ENCODE assay signal across 17 mouse cellular contexts in the genomic region with DNA sequence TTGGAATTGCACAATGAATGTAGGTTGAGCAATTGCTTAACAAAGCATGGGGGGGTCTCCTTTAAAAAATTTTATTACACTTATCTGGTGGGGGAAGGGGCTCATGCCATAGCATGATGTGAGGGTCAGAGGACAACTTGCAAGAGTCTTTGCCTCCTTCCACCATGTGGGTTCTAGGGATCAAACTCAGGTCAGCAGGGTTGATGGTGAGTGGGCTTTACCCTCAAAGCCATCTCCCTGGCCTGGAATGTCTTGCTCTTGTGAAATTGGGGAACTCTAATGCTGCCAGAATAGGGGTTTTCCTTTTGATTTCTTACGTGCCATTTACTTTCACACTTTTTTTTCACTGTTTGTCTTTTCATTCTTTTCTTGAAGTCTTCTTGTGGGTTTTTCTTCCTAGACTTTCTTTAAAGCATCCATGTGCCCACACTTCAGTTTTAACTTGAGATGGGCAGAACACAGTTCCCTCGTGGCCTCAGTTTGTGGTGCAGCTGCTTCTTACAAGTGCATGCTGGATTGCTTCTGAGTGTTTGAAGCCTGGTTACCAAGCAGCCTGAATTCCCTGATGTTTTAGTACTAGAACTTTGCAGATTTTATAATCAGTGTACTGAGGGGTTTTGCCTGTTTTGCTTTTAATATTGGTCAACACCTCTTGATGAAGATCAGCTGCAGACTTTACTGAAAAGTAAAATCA.
DNase-seq lines count a peak whose midpoint lies in the region; ATAC-seq and TF ChIP-seq lines count a peak whose summit lies in the region.
"Had no signal": no experiment of that assay in that cellular context is flagged by ENCODE, and none has a peak within 500 bp of the region (broad histone marks: within the 10 kb centered on the region; RNA-seq: fewer than 3 reads in every experiment).

No protein-coding gene starts in this region.

- no peak for ATAC-seq in heart, embryonic 15.5 days (replicated peaks; ENCODE audit: insufficient number of reproducible peaks, insufficient read depth, low FRiP score, low read depth)
- no peak for ATAC-seq in lung, postnatal 0 days
- ATAC-seq in midbrain, embryonic 14.5 days (ENCODE audit: low FRiP score, low TSS enrichment): no peak
- ATAC-seq: activated CD4-positive, CD25-positive, alpha-beta regulatory T cell, adult 4 months; hindbrain, embryonic 16.5 days; midbrain, embryonic 13.5 days; Patski had no signal

- H3K4me3 ChIP-seq in heart, embryonic 15.5 days: no peak overlapping the region
- H3K4me3 ChIP-seq in lung, postnatal 0 days (ENCODE audit: low read depth, low read length): no peak overlapping the region
- H3K4me3 ChIP-seq in lung, adult 2 months (replicated peaks; ENCODE audit: extremely low read depth, low read depth, low read length): no peak overlapping the region
- H3K4me3 ChIP-seq in limb, embryonic 10.5 days: no peak overlapping the region
- no peak overlapping the region for H3K4me3 ChIP-seq in midbrain, embryonic 14.5 days (replicated peaks; ENCODE audit: low read depth, low read length)
- H3K4me3 ChIP-seq: forebrain, embryonic 12.5 days; liver, embryonic 15.5 days; midbrain, embryonic 13.5 days had no signal

- peaks cover 6% of the 10 kb centered on the region; the same call in 1 of the 2 replicates for H3K4me1 ChIP-seq in heart, embryonic 15.5 days (replicated peaks)
- no peaks in the 10 kb centered on the region; the same call in 1 of the 2 replicates for H3K4me1 ChIP-seq in lung, postnatal 0 days (ENCODE audit: insufficient read depth, low read depth, low read length)
- H3K4me1 ChIP-seq in lung, adult 2 months (ENCODE audit: control insufficient read depth, insufficient read depth, low read length): peaks cover 8% of the 10 kb centered on the region
- peaks cover 32% of the 10 kb centered on the region for H3K4me1 ChIP-seq in limb, embryonic 10.5 days
- H3K4me1 ChIP-seq in midbrain, embryonic 14.5 days (ENCODE audit: control insufficient read depth, insufficient read depth, low read length): no peaks in the 10 kb centered on the region
- H3K4me1 ChIP-seq: forebrain, embryonic 12.5 days; liver, embryonic 15.5 days; midbrain, embryonic 13.5 days had no signal

- TF ChIP-seq POLR2A in lung, adult 2 months (IDR thresholded peaks at IDR 0.05; ENCODE audit: borderline replicate concordance, extremely low read depth, low read depth, low read length): no peak

- no peak for TF ChIP-seq EP300 in lung, postnatal 0 days (IDR thresholded peaks at IDR 0.05)

- DNase-seq in heart, postnatal 4 days: no peak
- DNase-seq in lung, postnatal 0 days (ENCODE audit: low spot score): peak; percentile 43
- DNase-seq in lung, adult 2 months: no peak
- no peak for DNase-seq in limb, embryonic 10.5 days (ENCODE audit: low spot score)
- DNase-seq in midbrain, embryonic 14.5 days: no peak
- DNase-seq in cerebellum, adult 9-10 months: no peak
- DNase-seq: adrenal gland, postnatal 25 days; cerebellum, adult 2 months; kidney, adult 18-20 months; kidney, postnatal 4 days had no signal

- TF ChIP-seq CTCF in lung, postnatal 0 days (IDR thresholded peaks at IDR 0.05): no peak
- no peak for TF ChIP-seq CTCF in lung, adult 2 months (IDR thresholded peaks at IDR 0.05; ENCODE audit: insufficient read depth, low read length)

- H3K4me2 ChIP-seq in heart, embryonic 15.5 days: no peak overlapping the region
- no peak overlapping the region for H3K4me2 ChIP-seq in lung, postnatal 0 days (replicated peaks; ENCODE audit: low read depth, low read length)
- H3K4me2 ChIP-seq in midbrain, embryonic 14.5 days (ENCODE audit: low read length): no peak overlapping the region
- H3K4me2 ChIP-seq: forebrain, embryonic 12.5 days; liver, embryonic 15.5 days; midbrain, embryonic 13.5 days had no signal

- peak overlapping the region; percentile 43 for H3K27ac ChIP-seq in heart, embryonic 15.5 days
- H3K27ac ChIP-seq in lung, postnatal 0 days (ENCODE audit: low read length): no peak overlapping the region
- peak overlapping the region; percentile 86 for H3K27ac ChIP-seq in limb, embryonic 10.5 days
- H3K27ac ChIP-seq in midbrain, embryonic 14.5 days (replicated peaks; ENCODE audit: low read depth, low read length): no peak overlapping the region
- H3K27ac ChIP-seq: forebrain, embryonic 12.5 days; liver, embryonic 15.5 days; midbrain, embryonic 13.5 days had no signal

- H3K9me3 ChIP-seq in heart, embryonic 15.5 days (replicated peaks): no peaks in the 10 kb centered on the region
- no peaks in the 10 kb centered on the region for H3K9me3 ChIP-seq in lung, postnatal 0 days (ENCODE audit: low read length)
- no peaks in the 10 kb centered on the region for H3K9me3 ChIP-seq in limb, embryonic 10.5 days (replicated peaks)
- no peaks in the 10 kb centered on the region for H3K9me3 ChIP-seq in midbrain, embryonic 14.5 days (ENCODE audit: control insufficient read depth, low read length)
- H3K9me3 ChIP-seq: forebrain, embryonic 12.5 days; liver, embryonic 15.5 days; midbrain, embryonic 13.5 days had no signal

- no peak overlapping the region for H3K9ac ChIP-seq in heart, embryonic 15.5 days
- no peak overlapping the region for H3K9ac ChIP-seq in lung, postnatal 0 days (replicated peaks; ENCODE audit: low read depth)
- H3K9ac ChIP-seq in midbrain, embryonic 14.5 days (replicated peaks; ENCODE audit: low read length): no peak overlapping the region
- H3K9ac ChIP-seq: forebrain, embryonic 12.5 days; liver, embryonic 15.5 days; midbrain, embryonic 13.5 days had no signal

- no peaks in the 10 kb centered on the region for H3K27me3 ChIP-seq in heart, embryonic 15.5 days
- H3K27me3 ChIP-seq in lung, postnatal 0 days (replicated peaks; ENCODE audit: insufficient read depth, low read length): no peaks in the 10 kb centered on the region
- H3K27me3 ChIP-seq in limb, embryonic 10.5 days (ENCODE audit: low read depth, poor library complexity, severe bottlenecking): no peaks in the 10 kb centered on the region
- H3K27me3 ChIP-seq in midbrain, embryonic 14.5 days (ENCODE audit: control insufficient read depth, insufficient read depth, low read length): no peaks in the 10 kb centered on the region
- H3K27me3 ChIP-seq: forebrain, embryonic 12.5 days; liver, embryonic 15.5 days; midbrain, embryonic 13.5 days; Patski had no signal

- 56% methylated on average over 2 of the region's 2 CpGs for WGBS in heart, embryonic 15.5 days
- 37% methylated on average over 2 of the region's 2 CpGs for WGBS in lung, postnatal 0 days
- WGBS in lung, adult 2 months: 43% methylated on average over 2 of the region's 2 CpGs
- 70% methylated on average over 2 of the region's 2 CpGs for WGBS in limb, embryonic 10.5 days
- 79% methylated on average over 2 of the region's 2 CpGs for WGBS in midbrain, embryonic 14.5 days

- H3K36me3 ChIP-seq in heart, embryonic 15.5 days: no peaks in the 10 kb centered on the region
- H3K36me3 ChIP-seq in lung, postnatal 0 days (ENCODE audit: insufficient read depth, low read length): no peaks in the 10 kb centered on the region
- 0 out of 2 replicates have a peak, but pooled peaks cover 2% of the 10 kb centered on the region for H3K36me3 ChIP-seq in limb, embryonic 10.5 days
- H3K36me3 ChIP-seq in midbrain, embryonic 14.5 days (ENCODE audit: control insufficient read depth, insufficient read depth, low read length): no peaks in the 10 kb centered on the region
- H3K36me3 ChIP-seq: forebrain, embryonic 12.5 days; liver, embryonic 15.5 days; midbrain, embryonic 13.5 days had no signal

Comparison
In these comparisons a context has a peak if more than half of its experiments do, and no peak if none do; other contexts are left out.
1. H3K27ac ChIP-seq: peak in heart, embryonic 15.5 days (single experiment) and limb, embryonic 10.5 days (single experiment); none in lung, postnatal 0 days (single experiment) and midbrain, embryonic 14.5 days (single experiment).